Mouse (Mus musculus) subcutaneous adipose tissue, adult 2 months (tissue): ENCODE results near the gene Adamts1. TPM values are rescaled to one million over a fixed set of nuclear protein-coding genes. Genes with fewer than 3 reads are reported as not detected.

ENCODE experiments used
- polyA plus RNA-seq: library from polyadenylated mRNA; depleted of rRNA; stranded (reverse); fragments of >200 nt; gene quantifications from 2 replicates; pipeline ENCODE4 v1.2.3, GENCODE M21; 2012; ENCODE audit warnings: low replicate concordance; rRNA removed

The Adamts1 gene
- 34.3 and 142 TPM in 2 replicates for polyA plus RNA-seq

DNA sequence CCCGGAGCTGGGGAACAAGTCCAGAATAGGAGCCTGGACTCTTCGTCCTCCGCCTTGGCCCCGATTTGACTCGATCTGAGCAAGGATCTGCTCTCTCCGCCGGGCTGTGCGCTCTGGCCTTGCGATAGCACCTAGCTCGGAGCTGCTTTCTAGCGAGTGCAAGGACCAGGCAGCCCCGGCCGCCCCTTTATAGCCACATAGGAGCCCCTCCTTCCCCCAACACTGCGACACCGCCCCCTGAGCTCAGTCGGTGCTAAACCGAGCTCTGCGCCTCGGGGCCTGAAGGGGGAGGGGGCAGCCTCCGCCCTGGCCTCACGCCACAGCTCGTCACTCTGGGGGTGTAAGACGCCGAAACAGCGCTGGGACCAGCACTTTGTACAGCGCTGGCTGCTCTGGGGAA is at the start of gene Adamts1:
Gene Adamts1 (minus strand): TSS at position 160 of the 400 bp plus-strand sequence.

Other genes with a start within 250 kb of the Adamts1 start
- gene Cyyr1, start 249.7 kb downstream of the Adamts1 start, polyA plus RNA-seq = 8.7 and 20.2 TPM in 2 replicates
- gene Adamts5, start 98.7 kb upstream of the Adamts1 start, polyA plus RNA-seq = 12.9 and 47.9 TPM in 2 replicates